Mouse (Mus musculus): Measurements from ENCODE around the gene Olfr18.
"Not testable (repeated sequence)": the region's sequence is repeated elsewhere in the genome, so short reads cannot be mapped to it uniquely, and the experiment has no call there.

The Olfr18 gene

DNA sequence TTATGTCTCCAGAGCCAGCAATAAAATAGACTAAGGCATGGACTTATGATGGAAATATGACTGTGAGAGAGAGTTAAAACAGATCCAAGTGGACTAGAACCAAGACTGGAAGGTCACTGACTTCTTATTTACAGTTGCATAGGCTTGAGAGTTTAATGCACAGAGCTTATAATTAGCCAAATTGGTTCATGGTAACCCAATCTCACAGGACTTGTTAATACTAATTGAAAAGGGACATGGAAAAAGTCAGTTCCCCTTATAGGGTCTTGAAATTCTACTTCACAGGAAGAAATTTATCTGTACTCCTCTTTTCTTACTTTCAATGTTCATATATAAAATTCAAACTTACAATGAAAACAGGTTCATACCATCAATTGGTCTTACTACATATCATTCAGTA is at the start of gene Olfr18:
Gene Olfr18 (minus strand): TSS at position 101 of the 400 bp plus-strand sequence.
- DNase-seq = no peak

DNA sequence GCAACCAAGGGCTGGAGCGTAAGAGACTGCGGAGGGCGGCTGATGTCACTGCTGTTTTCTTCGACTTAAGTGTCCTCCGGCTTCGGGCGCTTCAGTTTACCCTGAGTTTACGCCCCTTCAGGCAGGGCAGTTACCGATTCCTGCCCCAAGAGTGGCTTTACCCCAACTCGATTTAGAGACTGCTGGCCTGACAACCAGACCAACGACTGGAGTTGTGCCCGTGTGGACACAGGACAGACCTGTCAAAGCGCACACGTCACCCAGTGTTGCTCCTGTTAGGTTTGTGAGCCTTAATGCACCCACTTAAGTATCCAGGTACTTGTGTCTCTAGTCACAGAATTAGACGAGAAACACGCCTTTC is 49.4 kb upstream of the Olfr18 start:
- DNase-seq = no peak

DNA sequence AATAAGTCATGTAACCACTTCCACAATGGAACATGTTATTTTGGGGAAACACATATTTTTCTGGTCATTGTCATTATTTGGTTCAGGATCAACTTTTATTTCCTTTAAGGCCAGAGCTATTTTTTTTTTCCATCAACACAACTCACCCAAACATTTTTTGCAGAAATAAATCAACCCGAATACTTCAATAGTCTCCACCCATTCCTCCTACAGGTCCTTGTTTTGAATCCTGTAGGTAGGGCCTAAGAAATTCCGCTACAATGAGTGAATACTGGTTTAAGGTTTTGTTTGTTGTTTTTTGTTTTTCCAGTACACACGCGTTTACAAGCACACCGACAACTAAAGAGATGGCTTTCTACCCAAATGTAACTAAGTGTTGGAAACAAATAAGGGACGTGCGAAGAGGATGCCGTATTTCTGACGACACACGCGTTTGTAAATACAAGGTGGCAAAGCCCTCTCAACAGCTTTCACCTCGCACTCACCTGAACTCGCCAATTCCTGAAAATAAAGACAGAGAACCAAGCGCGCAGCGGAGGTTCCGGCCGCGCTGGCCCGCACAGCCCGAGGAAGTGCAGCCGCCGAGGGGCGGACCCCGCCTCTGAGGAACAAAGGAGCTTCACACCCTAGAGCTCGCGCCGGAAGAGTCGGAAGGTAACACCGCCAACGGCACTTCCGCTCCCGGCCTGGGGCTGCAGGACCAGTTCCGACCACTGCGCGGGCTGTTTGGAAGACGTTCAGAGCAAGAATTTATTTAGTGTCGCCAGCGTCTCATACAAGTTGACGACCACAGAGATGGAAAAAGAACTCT is 48.8 kb upstream of the Olfr18 start, which contains the start of gene Zfp560:
Gene Zfp560 (minus strand): TSS at position 646 of the 811 bp plus-strand sequence.
- DNase-seq = peak; percentile 83

DNA sequence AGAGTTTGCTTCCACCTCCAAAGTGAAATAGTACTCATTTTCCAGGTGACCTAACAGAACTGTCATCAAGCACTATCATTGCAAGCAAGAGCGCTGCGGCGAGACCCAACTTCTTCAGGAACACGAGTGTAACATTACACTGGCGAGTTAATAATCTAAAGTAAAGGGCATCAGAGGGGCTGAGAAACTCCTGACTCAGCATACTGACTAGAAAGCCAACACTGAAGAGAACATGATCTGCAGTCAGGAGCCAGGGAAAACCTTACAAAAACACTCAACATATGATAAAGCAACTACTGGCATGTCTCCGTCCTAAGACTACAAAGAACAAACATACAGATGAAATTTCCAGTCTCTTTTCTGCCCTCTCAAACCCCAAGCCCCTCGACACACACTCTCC is 47.8 kb upstream of the Olfr18 start:
- no peak for DNase-seq

DNA sequence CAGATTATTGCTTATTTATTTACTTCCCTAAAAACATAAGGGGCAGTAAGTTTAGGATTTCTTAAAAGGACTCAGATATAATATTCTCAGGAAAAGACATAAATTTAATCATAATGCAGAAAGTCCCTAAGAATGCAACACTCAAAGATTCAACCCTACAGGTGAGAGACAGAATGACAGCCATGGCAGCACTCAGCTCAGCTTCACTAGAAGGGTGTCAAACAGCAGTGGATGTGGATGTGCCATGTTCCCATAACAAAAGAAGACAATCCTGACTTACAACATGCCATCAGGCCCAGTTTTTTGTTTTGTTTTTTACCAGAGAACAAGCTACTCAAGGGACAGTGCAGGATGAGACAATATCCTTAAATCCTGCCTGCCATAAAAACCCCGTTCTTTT is 38.8 kb upstream of the Olfr18 start:
- no peak for DNase-seq

DNA sequence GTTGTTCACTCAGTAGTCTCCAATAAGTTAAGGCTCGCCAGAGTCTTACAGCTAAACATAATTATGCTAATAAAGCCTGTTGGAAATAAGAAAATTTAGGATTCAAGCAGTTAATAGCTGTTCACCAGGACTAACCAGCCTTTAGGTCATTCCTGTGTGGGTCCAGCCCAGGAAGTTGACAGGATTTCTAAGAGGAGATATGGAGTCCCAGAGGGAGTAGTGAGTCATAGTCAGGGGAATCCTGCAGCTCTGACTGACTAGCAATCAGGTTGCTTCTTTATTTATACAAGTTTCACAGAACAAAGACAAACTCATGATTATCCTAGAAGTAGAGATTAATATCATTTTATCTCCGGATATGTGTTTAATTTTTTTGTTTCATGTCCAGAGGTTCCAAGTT is 31.4 kb upstream of the Olfr18 start:
- no peak for DNase-seq

DNA sequence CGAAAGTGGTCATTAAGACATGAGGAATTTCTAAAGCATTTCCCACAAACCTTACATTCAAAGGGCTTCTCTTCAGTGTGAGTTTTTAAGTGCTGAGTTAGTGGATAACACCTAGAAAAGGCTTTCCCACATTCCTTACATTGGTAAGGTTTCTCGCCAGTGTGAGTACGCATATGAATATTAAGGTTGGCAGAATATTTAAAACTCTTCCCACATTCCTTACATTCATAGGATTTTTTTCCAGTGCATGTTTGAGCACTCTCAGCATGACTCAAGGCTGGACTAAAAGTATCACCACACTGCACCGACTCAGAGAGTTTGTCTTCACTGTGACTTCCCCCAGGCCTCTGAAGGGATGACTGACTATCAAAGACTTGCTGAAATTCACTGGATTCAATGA is 12.6 kb upstream of the Olfr18 start:
- no peak for DNase-seq

DNA sequence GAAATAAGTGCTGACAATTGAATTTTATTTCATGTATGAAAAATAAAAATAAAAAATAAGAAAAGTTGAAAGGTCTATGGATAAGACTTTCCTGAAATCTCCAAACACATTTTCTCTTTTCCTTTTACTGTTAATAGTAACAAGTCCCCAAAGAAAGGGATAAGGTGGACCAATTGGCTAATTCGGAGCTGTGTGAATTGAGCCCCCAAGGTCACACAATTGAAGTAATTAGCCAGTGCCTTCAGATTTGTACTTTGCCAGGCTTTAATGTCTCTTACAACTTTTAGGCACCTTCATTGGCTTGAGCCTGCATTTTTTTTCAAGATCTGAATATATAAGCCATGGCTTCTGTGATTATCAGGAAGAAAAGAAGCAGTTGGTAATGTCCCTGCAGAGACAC is 37.7 kb downstream of the Olfr18 start, which contains the start of gene Olfr873:
Gene Olfr873 (plus strand): TSS at position 301 of the 400 bp plus-strand sequence.
- no peak for DNase-seq

DNA sequence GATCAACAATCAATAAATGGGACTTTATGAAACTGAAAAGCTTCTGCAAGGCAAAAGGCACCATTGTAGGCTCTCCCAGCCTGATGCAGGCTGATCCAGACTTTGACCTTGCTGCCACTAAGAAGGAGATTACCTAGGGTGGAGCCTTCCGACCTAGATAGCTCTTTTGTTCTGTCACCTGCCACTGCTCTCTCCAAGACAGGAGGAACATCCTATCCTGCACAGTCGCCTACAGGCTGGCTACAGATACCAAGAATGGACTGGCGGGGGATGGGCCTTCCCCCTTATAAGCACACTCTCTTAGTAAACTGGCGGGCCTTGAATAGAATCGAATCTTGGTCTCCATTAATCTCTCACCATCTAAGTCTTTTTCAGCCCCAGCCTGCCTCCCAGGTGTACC is 40.3 kb downstream of the Olfr18 start:
- DNase-seq = not testable (repeated sequence)

DNA sequence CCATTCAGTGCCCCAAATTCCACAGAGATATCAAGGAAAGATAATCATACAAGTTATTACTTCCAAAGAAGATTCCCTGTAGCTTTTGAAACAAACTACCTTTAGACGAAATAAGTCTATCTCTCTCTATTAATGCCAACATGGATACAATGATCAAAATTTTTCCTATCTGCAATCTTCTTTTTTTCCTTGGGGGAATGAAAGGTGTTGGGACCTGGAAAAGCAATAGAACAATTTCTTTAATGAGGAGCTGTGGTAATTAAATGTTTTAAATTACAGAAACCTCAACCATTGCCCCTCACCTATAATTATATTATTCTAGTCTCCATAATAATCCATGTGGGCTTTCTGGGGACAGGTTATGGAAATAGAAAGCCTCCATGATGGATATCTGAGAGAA is 53.8 kb downstream of the Olfr18 start, which contains the start of gene Olfr39:
Gene Olfr39 (plus strand): TSS at position 301 of the 400 bp plus-strand sequence.
- no peak for DNase-seq

Measured in cerebellum, adult 11-12 months (tissue).